Mouse (Mus musculus) thymus, postnatal 25 days (tissue): ENCODE measurements around the gene Nhej1.

Source experiments
- DNase-seq: peaks from one replicate; pipeline ENCODE4 v3.0.0; 2022

The Nhej1 gene

GRCm38 (mm10) chr1:75122211-75122610, 2.8 kb downstream of the Nhej1 start:
- DNase-seq = peak; percentile 57

GRCm38 (mm10) chr1:75052091-75052490, 72.9 kb downstream of the Nhej1 start:
- DNase-seq = no peak

- no peak for DNase-seq
Observed at GRCm38 (mm10) chr1:75051428-75051827, 73.6 kb downstream of the Nhej1 start.

- no peak for DNase-seq
Observed at GRCm38 (mm10) chr1:75048571-75048970, 76.4 kb downstream of the Nhej1 start.

GRCm38 (mm10) chr1:75048041-75048440, 77.0 kb downstream of the Nhej1 start:
- no peak for DNase-seq

GRCm38 (mm10) chr1:75040429-75040828, 84.6 kb downstream of the Nhej1 start:
- no peak for DNase-seq

- no peak for DNase-seq
Observed at GRCm38 (mm10) chr1:75032041-75032440, 93.0 kb downstream of the Nhej1 start.

- DNase-seq = no peak
Observed at GRCm38 (mm10) chr1:75027061-75027779, 97.8 kb downstream of the Nhej1 start.

GRCm38 (mm10) chr1:75024419-75025199, 100.4 kb downstream of the Nhej1 start:
- DNase-seq = no peak

GRCm38 (mm10) chr1:75022216-75022615, 102.8 kb downstream of the Nhej1 start:
- DNase-seq = no peak

GRCm38 (mm10) chr1:75016846-75017245, 108.2 kb downstream of the Nhej1 start:
- peak; percentile 55 for DNase-seq

GRCm38 (mm10) chr1:75015551-75016265, 109.3 kb downstream of the Nhej1 start:
- no peak for DNase-seq

GRCm38 (mm10) chr1:75014210-75014845, 110.7 kb downstream of the Nhej1 start:
- no peak for DNase-seq

GRCm38 (mm10) chr1:75010817-75011216, 114.2 kb downstream of the Nhej1 start:
- DNase-seq = no peak

- no peak for DNase-seq
Observed at GRCm38 (mm10) chr1:75010203-75010602, 114.8 kb downstream of the Nhej1 start.

GRCm38 (mm10) chr1:75006016-75006415, 119.0 kb downstream of the Nhej1 start:
- no peak for DNase-seq

- DNase-seq = no peak
Observed at GRCm38 (mm10) chr1:75001183-75001582, 123.8 kb downstream of the Nhej1 start.

- DNase-seq = peak; percentile 23
Observed at GRCm38 (mm10) chr1:75000496-75000895, 124.5 kb downstream of the Nhej1 start.

- DNase-seq = no peak
Observed at GRCm38 (mm10) chr1:74999173-74999572, 125.8 kb downstream of the Nhej1 start.

- no peak for DNase-seq
Observed at GRCm38 (mm10) chr1:74997231-74997630, 127.8 kb downstream of the Nhej1 start.

- no peak for DNase-seq
Observed at GRCm38 (mm10) chr1:74977001-74977400, 148.0 kb downstream of the Nhej1 start.

GRCm38 (mm10) chr1:74975936-74976335, 149.1 kb downstream of the Nhej1 start:
- DNase-seq = no peak

- DNase-seq = no peak
Observed at GRCm38 (mm10) chr1:74973590-74973989, 151.4 kb downstream of the Nhej1 start.
